Mouse (Mus musculus) neural tube, embryonic 11.5 days (tissue): ENCODE measurements around the gene Ern1. TPM values are rescaled to one million over a fixed set of nuclear protein-coding genes. Genes with fewer than 3 reads are reported as not detected.

Experiments used
- ATAC-seq: fragments of 200-750 bp; cut with Nextera tagmentation; 2 replicates; pipeline ENCODE4 v1.8.0; 2017; ENCODE audit warnings: moderate number of reproducible peaks, mild to moderate bottlenecking, moderate TSS enrichment, moderate library complexity; ENCODE audit not compliant: insufficient read depth, low FRiP score, low TSS enrichment
- DNase-seq: peaks from one replicate; pipeline ENCODE4 v3.0.0-alpha.2; 2015; ENCODE audit warnings: low spot score
- H3K27ac ChIP-seq: fragments of 300-500 bp; sonication (generic); 2 replicates; pipeline ENCODE4 v1.5.1; 2014; ENCODE audit warnings: low read depth, mild to moderate bottlenecking, low read length
- H3K27me3 ChIP-seq: fragments of 300-500 bp; sonication (generic); 2 replicates; pipeline ENCODE4 v1.6.1; 2014; ENCODE audit warnings: mild to moderate bottlenecking, low read length, mixed read lengths; ENCODE audit not compliant: control insufficient read depth, insufficient read depth
- H3K36me3 ChIP-seq: fragments of 300-500 bp; sonication (generic); 2 replicates; pipeline ENCODE4 v1.6.1; 2014; ENCODE audit warnings: mild to moderate bottlenecking, low read length, moderate library complexity, mixed read lengths; ENCODE audit not compliant: control insufficient read depth, insufficient read depth
- H3K4me1 ChIP-seq: fragments of 300-500 bp; sonication (generic); 2 replicates; pipeline ENCODE4 v1.6.1; 2014; ENCODE audit warnings: low read length, mixed read lengths; ENCODE audit not compliant: control insufficient read depth, insufficient read depth
- H3K4me2 ChIP-seq: fragments of 300-500 bp; sonication (generic); 2 replicates; pipeline ENCODE4 v1.6.1; 2014; ENCODE audit warnings: low read depth, mild to moderate bottlenecking, moderate library complexity
- H3K4me3 ChIP-seq: fragments of 300-500 bp; sonication (generic); 2 replicates; pipeline ENCODE4 v1.5.1; 2014; ENCODE audit warnings: low read depth, low read length
- H3K9ac ChIP-seq: fragments of 300-500 bp; sonication (generic); 2 replicates; pipeline ENCODE4 v1.6.1; 2014; ENCODE audit warnings: mild to moderate bottlenecking, low read length
- H3K9me3 ChIP-seq: fragments of 300-500 bp; sonication (generic); 2 replicates; pipeline ENCODE4 v1.6.1; 2016; ENCODE audit warnings: low read length; ENCODE audit not compliant: control insufficient read depth
- WGBS: fragments of 180-500 bp; shearing (Covaris S2); extraction: QIAGEN DNeasy Blood & Tissue Kit; methylation state at CpG from one replicate; pipeline ENCODE4 v1.1.7; 2014; 5-methylcytosine and 5-hydroxymethylcytosine counted together
- polyA plus RNA-seq: library from polyadenylated mRNA; unstranded; fragments of >200 nt; fragmentation: Nextera tagmentation; extraction: Ambion mirVana; gene quantifications from 2 replicates; pipeline ENCODE4 v1.2.1, GENCODE M21; 2014

Ern1 gene
- polyA plus RNA-seq, 1 experiment from 2014 or later = 6.6 TPM

DNA sequence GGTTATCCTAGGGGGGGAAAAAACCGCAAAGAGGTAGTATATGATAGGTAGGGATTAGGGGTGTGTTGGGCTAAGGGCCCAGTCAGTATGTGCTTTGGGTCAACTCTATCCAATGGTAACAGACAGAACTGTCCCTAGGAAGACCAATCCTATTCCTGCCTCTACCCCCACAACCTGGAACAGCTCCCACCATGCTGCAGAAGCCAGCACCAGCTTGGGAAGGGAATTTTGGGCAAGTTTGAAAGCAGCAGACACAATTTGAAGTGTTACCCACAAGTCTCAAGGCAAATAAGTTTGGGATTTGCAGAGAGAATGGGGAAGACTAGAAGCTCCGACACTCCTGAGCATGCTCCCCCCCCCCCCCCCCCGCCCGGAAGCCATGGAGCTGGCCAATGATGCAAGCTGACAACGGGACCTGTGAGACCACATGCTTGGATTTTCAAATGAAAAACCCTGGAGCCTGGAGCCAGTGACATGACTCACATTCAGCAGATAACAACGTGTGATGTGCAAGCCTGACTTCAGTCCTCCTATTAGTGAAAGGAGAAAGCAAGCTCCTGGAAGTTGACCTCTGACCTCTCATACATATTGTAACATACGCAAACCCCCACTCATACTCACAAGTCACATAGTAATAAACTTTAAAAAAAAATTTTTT, 1.5 kb upstream of the Ern1 start:
- WGBS = 58% methylated on average over 7 of the region's 7 CpGs
- Histone ChIP-seq H3K4me1 (no peaks in the 10 kb centered on the region; the same call in 1 of the 2 replicates), H3K9ac (no peak overlapping the region), H3K4me3 (no peak overlapping the region), H3K4me2 (no peak overlapping the region), H3K27ac (no peak overlapping the region), H3K36me3 (no peaks in the 10 kb centered on the region), H3K27me3 (no peaks in the 10 kb centered on the region), H3K9me3 (no peaks in the 10 kb centered on the region)
- no peak for DNase-seq
- no peak for ATAC-seq

DNA sequence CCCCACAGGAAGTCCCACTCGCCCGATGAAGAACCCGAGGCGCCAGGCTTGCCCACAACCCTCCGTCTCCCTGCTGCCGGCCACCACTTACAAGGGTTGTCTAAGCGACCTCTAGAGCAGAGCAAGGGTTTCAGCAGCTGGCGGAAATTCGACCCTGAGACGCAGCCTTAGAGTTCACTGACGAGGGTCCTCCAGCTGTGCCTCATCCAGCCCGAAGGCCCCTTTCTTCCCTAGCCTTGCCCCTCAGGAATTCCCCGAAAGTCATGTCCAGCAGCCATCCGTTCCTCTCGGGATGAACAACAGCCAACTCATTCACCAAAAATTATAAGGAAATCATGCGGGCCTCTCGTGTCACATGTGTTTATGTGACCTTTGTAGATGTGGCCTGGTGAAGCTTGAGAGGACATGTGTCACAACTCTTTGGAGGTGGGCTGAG, 492 bp upstream of the Ern1 start:
- peak overlapping the region; percentile 91 for H3K4me2 ChIP-seq
- H3K27ac ChIP-seq = 0 out of 2 replicates have a peak overlapping the region, but pooled peaks have one; percentile 17
- 11% methylated on average over 17 of the region's 17 CpGs for WGBS
- no peaks in the 10 kb centered on the region; the same call in 1 of the 2 replicates for H3K4me1 ChIP-seq
- H3K4me3 ChIP-seq = peak overlapping the region; percentile 92
- no peak overlapping the region for H3K9ac ChIP-seq
- H3K27me3 ChIP-seq = no peaks in the 10 kb centered on the region
- no peaks in the 10 kb centered on the region for H3K9me3 ChIP-seq
- DNase-seq = no peak
- no peaks in the 10 kb centered on the region for H3K36me3 ChIP-seq
- peak; percentile 52 for ATAC-seq

- Histone ChIP-seq H3K4me2 (peak overlapping the region; percentile 91), H3K9me3 (no peaks in the 10 kb centered on the region), H3K27me3 (no peaks in the 10 kb centered on the region), H3K9ac (peak overlapping the region; percentile 74), H3K27ac (peak overlapping the region; percentile 76), H3K36me3 (no peaks in the 10 kb centered on the region), H3K4me3 (peak overlapping the region; percentile 92), H3K4me1 (no peaks in the 10 kb centered on the region; the same call in 1 of the 2 replicates)
- DNase-seq (no peak), ATAC-seq (peak; percentile 79)
- WGBS = under 1% methylated on average over 74 of the region's 86 CpGs
Measured at GRCm38 (mm10) chr11:106486866-106487732, 553 bp downstream of the Ern1 start.

DNA sequence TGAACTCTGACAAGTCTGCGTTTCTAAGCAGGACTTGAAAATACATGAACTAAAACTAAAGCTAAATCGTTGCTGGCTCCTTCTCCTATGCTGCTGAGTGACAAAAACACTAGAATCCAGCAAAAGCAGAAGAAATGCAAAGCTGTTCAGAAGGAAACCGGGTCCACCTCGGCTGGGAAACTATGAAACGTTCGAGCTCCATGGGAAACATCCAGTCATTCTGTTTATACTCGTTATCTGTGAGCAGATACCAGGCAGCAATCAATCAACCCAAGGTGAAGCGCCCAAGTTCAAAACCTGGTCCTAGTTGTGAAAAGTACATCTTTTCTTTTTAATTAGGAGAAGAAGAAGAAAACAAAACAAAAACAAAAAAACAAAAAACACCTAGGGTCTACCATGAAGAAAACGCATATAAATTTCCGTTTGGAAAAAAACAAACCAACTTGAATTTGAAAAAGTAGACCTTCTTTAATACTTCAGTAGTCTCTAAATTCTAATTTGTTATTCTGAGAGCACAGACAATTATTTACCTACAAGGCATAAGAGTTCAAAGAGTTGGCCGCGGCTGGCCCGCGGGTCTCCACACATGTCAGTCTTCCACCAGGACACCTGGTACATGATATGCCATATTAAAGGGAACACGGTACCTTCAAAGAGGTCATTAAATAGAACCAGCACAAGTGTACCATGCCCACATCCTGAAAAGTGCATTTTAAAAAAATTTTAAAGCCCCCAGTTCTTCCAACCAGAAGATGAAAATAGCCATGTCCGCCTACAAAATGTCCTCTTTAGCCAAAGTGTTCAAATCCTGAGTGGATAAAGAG, 1.4 kb downstream of the Ern1 start:
- ATAC-seq = no peak
- WGBS = 53% methylated on average over 16 of the region's 16 CpGs
- H3K27me3 ChIP-seq = no peaks in the 10 kb centered on the region
- H3K36me3 ChIP-seq = no peaks in the 10 kb centered on the region
- peak overlapping the region; percentile 92 for H3K4me3 ChIP-seq
- no peak overlapping the region for H3K27ac ChIP-seq
- H3K4me1 ChIP-seq = no peaks in the 10 kb centered on the region; the same call in 1 of the 2 replicates
- DNase-seq = no peak
- no peaks in the 10 kb centered on the region for H3K9me3 ChIP-seq
- peak overlapping the region; percentile 91 for H3K4me2 ChIP-seq
- H3K9ac ChIP-seq = no peak overlapping the region

DNA sequence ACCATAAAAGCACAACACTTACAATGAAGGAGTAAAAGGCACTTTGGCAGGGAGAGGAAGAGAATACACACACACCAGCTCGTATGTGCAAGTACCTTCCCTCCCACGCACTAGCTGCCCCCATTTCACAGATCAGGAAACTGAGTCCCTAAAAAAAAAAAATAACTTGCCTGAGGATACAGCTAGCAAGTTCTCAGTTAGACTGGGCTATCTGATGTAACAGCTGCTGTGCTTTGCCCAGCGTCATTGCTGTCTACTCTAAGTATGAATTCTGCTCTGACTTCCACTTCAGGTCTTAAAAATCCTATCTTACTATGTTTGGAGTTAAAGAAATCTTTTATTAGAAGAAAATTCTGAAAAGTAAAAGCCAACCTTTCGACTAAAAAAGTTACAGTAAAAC, 2.0 kb downstream of the Ern1 start:
- ATAC-seq = no peak
- H3K4me1 ChIP-seq = no peaks in the 10 kb centered on the region; the same call in 1 of the 2 replicates
- H3K27ac ChIP-seq = no peak overlapping the region
- no peak overlapping the region for H3K4me2 ChIP-seq
- no peak overlapping the region for H3K4me3 ChIP-seq
- H3K9ac ChIP-seq = no peak overlapping the region
- no peak for DNase-seq
- no peaks in the 10 kb centered on the region for H3K36me3 ChIP-seq
- H3K27me3 ChIP-seq = no peaks in the 10 kb centered on the region
- no peaks in the 10 kb centered on the region for H3K9me3 ChIP-seq
- WGBS = 84% methylated on average over 4 of the region's 4 CpGs

- ATAC-seq = no peak
Measured at GRCm38 (mm10) chr11:106484875-106485274, 2.8 kb downstream of the Ern1 start.

GRCm38 (mm10) chr11:106482867-106483266, 4.8 kb downstream of the Ern1 start:
- Histone ChIP-seq H3K27me3 (no peaks in the 10 kb centered on the region), H3K4me1 (no peaks in the 10 kb centered on the region; the same call in 1 of the 2 replicates), H3K4me2 (no peak overlapping the region), H3K36me3 (no peaks in the 10 kb centered on the region), H3K27ac (no peak overlapping the region), H3K9me3 (no peaks in the 10 kb centered on the region), H3K9ac (no peak overlapping the region), H3K4me3 (no peak overlapping the region)
- DNase-seq = no peak
- no peak for ATAC-seq
- 92% methylated on average over 8 of the region's 8 CpGs for WGBS

More at GRCm38 (mm10) chr11:106484875-106485274, 2.8 kb downstream of the Ern1 start:
- Histone ChIP-seq H3K4me2 (no peak overlapping the region), H3K9ac (no peak overlapping the region), H3K27ac (no peak overlapping the region), H3K4me3 (no peak overlapping the region), H3K27me3 (no peaks in the 10 kb centered on the region), H3K4me1 (no peaks in the 10 kb centered on the region; the same call in 1 of the 2 replicates), H3K36me3 (no peaks in the 10 kb centered on the region), H3K9me3 (no peaks in the 10 kb centered on the region)
- WGBS = 95% methylated on average over 4 of the region's 4 CpGs
- DNase-seq = no peak

DNA sequence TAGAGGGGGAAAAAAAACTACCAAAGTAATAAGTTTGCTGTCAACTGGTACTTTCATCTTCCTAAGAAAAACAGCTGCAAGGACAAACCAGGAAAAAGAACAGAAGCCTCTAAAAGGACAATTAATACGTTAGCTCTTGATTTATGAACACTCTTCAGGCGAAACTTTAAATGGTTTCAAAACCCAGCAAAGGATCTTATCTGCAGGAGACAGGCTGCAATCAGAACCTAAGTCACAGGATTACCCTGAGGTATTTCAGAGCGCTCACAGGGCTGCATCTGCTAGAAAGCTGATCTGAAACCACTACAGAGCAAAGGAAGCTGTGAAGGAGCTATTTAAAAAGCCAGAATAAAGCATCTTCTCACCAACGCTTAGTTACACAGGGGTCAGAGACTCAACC, 6.0 kb downstream of the Ern1 start:
- Histone ChIP-seq H3K4me3 (no peak overlapping the region), H3K4me1 (no peaks in the 10 kb centered on the region; the same call in 1 of the 2 replicates), H3K9ac (no peak overlapping the region), H3K36me3 (no peaks in the 10 kb centered on the region), H3K27me3 (no peaks in the 10 kb centered on the region), H3K4me2 (no peak overlapping the region), H3K27ac (no peak overlapping the region), H3K9me3 (no peaks in the 10 kb centered on the region)
- DNase-seq (no peak), ATAC-seq (no peak)
- 62% methylated on average over 4 of the region's 4 CpGs for WGBS
